Mouse (Mus musculus): ENCODE measurements around the gene Vmn2r103.

Vmn2r103 gene

GRCm38 (mm10) chr17:19773063-19773462, at the start of gene Vmn2r103:
Gene Vmn2r103, plus strand, starts transcription at chr17:19773363.
- in situ Hi-C loops (cut with MboI; ENCODE audit: unreplicated experiment in 2 of 2), result no loop called here

- in situ Hi-C loops (cut with MboI; ENCODE audit: unreplicated experiment in 2 of 2), result no loop called here
Measured at GRCm38 (mm10) chr17:19778994-19779393, 5.8 kb downstream of the Vmn2r103 start.

- in situ Hi-C loops (cut with MboI; ENCODE audit: unreplicated experiment in 2 of 2), result no loop called here
Measured at GRCm38 (mm10) chr17:19789248-19789647, 16.1 kb downstream of the Vmn2r103 start.
